Mouse (Mus musculus) hindbrain, embryonic 16.5 days (tissue): ENCODE results near the gene Il11ra1. TPM values are rescaled to one million over a fixed set of nuclear protein-coding genes. Genes with fewer than 3 reads are reported as not detected.

ENCODE experiments used
- ATAC-seq: fragments of 200-750 bp; cut with Nextera tagmentation; 2 replicates; pipeline ENCODE4 v1.8.0; 2017; ENCODE audit warnings: moderate TSS enrichment, moderate library complexity
- H3K27ac ChIP-seq: fragments of 300-500 bp; sonication (generic); 2 replicates; pipeline ENCODE4 v1.5.1; 2014; ENCODE audit warnings: low read depth, mild to moderate bottlenecking, control low read depth, low read length, moderate library complexity
- H3K27me3 ChIP-seq: fragments of 300-500 bp; sonication (generic); replicated peaks from 2 replicates; pipeline ENCODE4 v1.6.1; 2014; ENCODE audit warnings: low read length; ENCODE audit not compliant: control insufficient read depth, insufficient read depth
- H3K36me3 ChIP-seq: fragments of 300-500 bp; sonication (generic); 2 replicates; pipeline ENCODE4 v1.6.1; 2014; ENCODE audit warnings: mild to moderate bottlenecking, low read length, moderate library complexity, mixed read lengths; ENCODE audit not compliant: control insufficient read depth, insufficient read depth
- H3K4me1 ChIP-seq: fragments of 300-500 bp; sonication (generic); 2 replicates; pipeline ENCODE4 v1.6.1; 2014; ENCODE audit warnings: low read depth, low read length; ENCODE audit not compliant: control insufficient read depth, insufficient read depth
- H3K4me2 ChIP-seq: fragments of 300-500 bp; sonication (generic); 2 replicates; pipeline ENCODE4 v1.6.1; 2014; ENCODE audit warnings: mild to moderate bottlenecking, low read length, control low read depth, moderate library complexity
- H3K4me3 ChIP-seq: fragments of 300-500 bp; sonication (generic); 2 replicates; pipeline ENCODE4 v1.5.1; 2014; ENCODE audit warnings: mild to moderate bottlenecking, low read length, control low read depth, moderate library complexity
- H3K9ac ChIP-seq: fragments of 300-500 bp; sonication (generic); 2 replicates; pipeline ENCODE4 v1.6.1; 2014; ENCODE audit warnings: low read depth, mild to moderate bottlenecking, control low read depth, low read length, moderate library complexity
- H3K9me3 ChIP-seq: fragments of 300-500 bp; sonication (generic); 2 replicates; pipeline ENCODE4 v1.6.1; 2014; ENCODE audit warnings: mild to moderate bottlenecking, low read length, moderate library complexity; ENCODE audit not compliant: control insufficient read depth
- WGBS: fragments of 180-500 bp; shearing (Covaris S2); extraction: QIAGEN DNeasy Blood & Tissue Kit; methylation state at CpG from one replicate; pipeline ENCODE4 v1.1.7; 2014; 5-methylcytosine and 5-hydroxymethylcytosine counted together
- polyA plus RNA-seq: library from polyadenylated mRNA; unstranded; fragments of >200 nt; fragmentation: Nextera tagmentation; extraction: Ambion mirVana; gene quantifications from 2 replicates; pipeline ENCODE4 v1.2.1, GENCODE M21; 2015

Gene Il11ra1
- polyA plus RNA-seq, 1 experiment from 2014 or later: 46.6 TPM

GRCm38 (mm10) chr4:41731052-41731765, 31.4 kb downstream of the Il11ra1 start, which contains the start of gene Arid3c:
Gene Arid3c, minus strand, starts transcription at chr4:41731142.
- H3K4me2 ChIP-seq: peak within 1 kb of the TSS; percentile 73
- H3K9ac ChIP-seq: peak within 1 kb of the TSS; percentile 41
- no peaks in the 10 kb centered on the region for H3K9me3 ChIP-seq
- H3K4me3 ChIP-seq: peak within 1 kb of the TSS; percentile 38
- WGBS: 3% methylated on average over 44 of the region's 50 CpGs
- no peak within 1 kb of the TSS for H3K27ac ChIP-seq
- H3K4me1 ChIP-seq: peaks cover 11% of the 10 kb centered on the region
- peak; percentile 25; the same call in 1 of the 2 replicates for ATAC-seq
- H3K36me3 ChIP-seq: no peaks in the 10 kb centered on the region
- H3K27me3 ChIP-seq: peaks cover 36% of the 10 kb centered on the region

- ATAC-seq: no peak
- 39% methylated on average over 8 of the region's 8 CpGs for WGBS
- no peak overlapping the region for H3K4me2 ChIP-seq
Measured at GRCm38 (mm10) chr4:41737602-41738255, 37.9 kb downstream of the Il11ra1 start.

GRCm38 (mm10) chr4:41738256-41738603, 38.4 kb downstream of the Il11ra1 start:
- 69% methylated on average over 1 of the region's 1 CpGs for WGBS
- Histone ChIP-seq H3K4me1 (peaks cover 16% of the 10 kb centered on the region), H3K4me3 (no peak overlapping the region), H3K27me3 (0 out of 2 replicates have a peak, but pooled peaks cover under 1% of the 10 kb centered on the region), H3K4me2 (no peak overlapping the region), H3K27ac (no peak overlapping the region), H3K36me3 (peaks cover 8% of the 10 kb centered on the region; the same call in 1 of the 2 replicates), H3K9ac (no peak overlapping the region), H3K9me3 (no peaks in the 10 kb centered on the region)
- no peak for ATAC-seq

More at GRCm38 (mm10) chr4:41737602-41738255, 37.9 kb downstream of the Il11ra1 start:
- H3K36me3 ChIP-seq: peaks cover 8% of the 10 kb centered on the region; the same call in 1 of the 2 replicates
- H3K27ac ChIP-seq: no peak overlapping the region
- no peak overlapping the region for H3K4me3 ChIP-seq
- peaks cover 16% of the 10 kb centered on the region for H3K4me1 ChIP-seq
- no peak overlapping the region for H3K9ac ChIP-seq
- H3K9me3 ChIP-seq: no peaks in the 10 kb centered on the region
- H3K27me3 ChIP-seq: peaks cover 5% of the 10 kb centered on the region

- 94% methylated on average over 13 of the region's 13 CpGs for WGBS
- peaks cover 8% of the 10 kb centered on the region; the same call in 1 of the 2 replicates for H3K36me3 ChIP-seq
Measured at GRCm38 (mm10) chr4:41739260-41739659, 39.5 kb downstream of the Il11ra1 start.

GRCm38 (mm10) chr4:41740380-41741157, 40.8 kb downstream of the Il11ra1 start:
- H3K27ac ChIP-seq: peak overlapping the region; percentile 89
- peaks cover 16% of the 10 kb centered on the region for H3K4me1 ChIP-seq
- no peaks in the 10 kb centered on the region for H3K9me3 ChIP-seq
- H3K4me2 ChIP-seq: peak overlapping the region; percentile 81
- peak overlapping the region; percentile 68 for H3K9ac ChIP-seq
- peak; percentile 84 for ATAC-seq
- H3K4me3 ChIP-seq: peak overlapping the region; percentile 63
- H3K27me3 ChIP-seq: no peaks in the 10 kb centered on the region
- peaks cover 8% of the 10 kb centered on the region; the same call in 1 of the 2 replicates for H3K36me3 ChIP-seq
- under 1% methylated on average over 48 of the region's 48 CpGs for WGBS

More at GRCm38 (mm10) chr4:41739260-41739659, 39.5 kb downstream of the Il11ra1 start:
- H3K4me3 ChIP-seq: no peak overlapping the region
- no peak overlapping the region for H3K9ac ChIP-seq
- H3K4me2 ChIP-seq: no peak overlapping the region
- H3K27me3 ChIP-seq: no peaks in the 10 kb centered on the region
- H3K27ac ChIP-seq: no peak overlapping the region
- ATAC-seq: no peak
- no peaks in the 10 kb centered on the region for H3K9me3 ChIP-seq
- H3K4me1 ChIP-seq: peaks cover 16% of the 10 kb centered on the region

GRCm38 (mm10) chr4:41741158-41741560, 41.4 kb downstream of the Il11ra1 start:
- Histone ChIP-seq H3K4me2 (peak overlapping the region; percentile 81), H3K4me3 (peak overlapping the region; percentile 63), H3K36me3 (peaks cover 8% of the 10 kb centered on the region; the same call in 1 of the 2 replicates), H3K27me3 (no peaks in the 10 kb centered on the region), H3K9me3 (peaks cover 3% of the 10 kb centered on the region), H3K27ac (peak overlapping the region; percentile 89), H3K4me1 (peaks cover 16% of the 10 kb centered on the region), H3K9ac (peak overlapping the region; percentile 68)
- under 1% methylated on average over 27 of the region's 27 CpGs for WGBS
- ATAC-seq: peak; percentile 97

- no peak overlapping the region for H3K4me3 ChIP-seq
- no peak overlapping the region for H3K9ac ChIP-seq
- H3K27me3 ChIP-seq: no peaks in the 10 kb centered on the region
- peaks cover 1% of the 10 kb centered on the region; the same call in 1 of the 2 replicates for H3K36me3 ChIP-seq
- H3K4me2 ChIP-seq: no peak overlapping the region
- H3K27ac ChIP-seq: no peak overlapping the region
- 74% methylated on average over 2 of the region's 2 CpGs for WGBS
- peaks cover 12% of the 10 kb centered on the region for H3K4me1 ChIP-seq
- peaks cover 8% of the 10 kb centered on the region for H3K9me3 ChIP-seq
- no peak for ATAC-seq
Measured at GRCm38 (mm10) chr4:41744131-41744530, 44.3 kb downstream of the Il11ra1 start.

GRCm38 (mm10) chr4:41745021-41745420, 45.2 kb downstream of the Il11ra1 start:
- ATAC-seq: no peak
- no peak overlapping the region for H3K9ac ChIP-seq
- peaks cover 3% of the 10 kb centered on the region for H3K4me1 ChIP-seq
- H3K4me2 ChIP-seq: no peak overlapping the region
- WGBS: 78% methylated on average over 1 of the region's 1 CpGs
- no peaks in the 10 kb centered on the region for H3K27me3 ChIP-seq
- no peak overlapping the region for H3K27ac ChIP-seq
- no peaks in the 10 kb centered on the region for H3K36me3 ChIP-seq
- no peak overlapping the region for H3K4me3 ChIP-seq
- H3K9me3 ChIP-seq: peaks cover 8% of the 10 kb centered on the region
